Mouse (Mus musculus): ENCODE measurements around the gene Olfr320. TPM values are rescaled to one million over a fixed set of nuclear protein-coding genes. Genes with fewer than 3 reads are reported as not detected.
A peak's percentile ranks its signal among the peaks of the same experiment; 100 is the strongest.
"Not testable (repeated sequence)": the region's sequence is repeated elsewhere in the genome, so short reads cannot be mapped to it uniquely, and the experiment has no call there.

Olfr320 gene
- not detected in 2 replicates for polyA plus RNA-seq (2015; fragmentation: Nextera tagmentation; extraction: Ambion mirVana)

DNA sequence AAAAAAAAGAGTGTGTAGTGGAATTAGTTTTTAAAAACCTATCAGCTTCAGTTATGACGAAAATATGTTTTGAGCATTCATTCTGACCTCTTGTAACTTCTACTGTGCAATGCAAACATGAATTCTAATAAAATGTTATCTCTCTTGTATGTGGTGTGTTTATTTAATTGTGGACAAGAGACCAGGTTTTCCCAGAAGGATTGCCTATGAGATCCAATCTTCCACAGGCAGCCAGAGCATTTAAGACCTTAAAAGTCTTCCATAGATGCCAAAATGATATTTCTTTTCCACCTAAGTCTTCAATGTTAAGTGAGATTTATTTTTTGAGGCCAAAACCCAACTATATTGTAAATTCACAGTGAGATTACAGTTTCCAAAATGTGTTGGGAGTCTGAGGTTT is at the start of gene Olfr320:
TSS of gene Olfr320 (plus strand) at position 301 of the 400 bp plus-strand sequence.
- no peak for DNase-seq (ENCODE audit: low spot score)

DNA sequence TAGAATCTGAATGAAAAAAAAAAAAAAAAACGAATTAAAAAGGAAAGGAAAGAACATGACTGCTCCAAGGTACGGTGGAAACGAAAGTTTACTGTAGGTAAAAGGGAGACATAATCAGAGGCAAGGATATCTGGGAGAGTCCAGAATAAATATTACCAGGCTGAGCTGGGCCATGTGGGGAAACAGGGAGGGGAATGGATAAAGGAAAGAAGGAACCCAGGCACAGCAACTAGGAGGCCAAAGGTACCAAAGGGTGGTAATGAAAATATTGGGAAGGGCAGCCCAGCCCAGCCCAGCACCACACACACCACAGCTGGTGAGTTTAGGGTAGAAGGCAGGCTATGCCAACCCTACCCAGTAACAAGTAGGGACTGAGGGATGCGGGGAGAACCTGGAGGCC is 46.0 kb upstream of the Olfr320 start:
- DNase-seq (ENCODE audit: low spot score) = no peak

DNA sequence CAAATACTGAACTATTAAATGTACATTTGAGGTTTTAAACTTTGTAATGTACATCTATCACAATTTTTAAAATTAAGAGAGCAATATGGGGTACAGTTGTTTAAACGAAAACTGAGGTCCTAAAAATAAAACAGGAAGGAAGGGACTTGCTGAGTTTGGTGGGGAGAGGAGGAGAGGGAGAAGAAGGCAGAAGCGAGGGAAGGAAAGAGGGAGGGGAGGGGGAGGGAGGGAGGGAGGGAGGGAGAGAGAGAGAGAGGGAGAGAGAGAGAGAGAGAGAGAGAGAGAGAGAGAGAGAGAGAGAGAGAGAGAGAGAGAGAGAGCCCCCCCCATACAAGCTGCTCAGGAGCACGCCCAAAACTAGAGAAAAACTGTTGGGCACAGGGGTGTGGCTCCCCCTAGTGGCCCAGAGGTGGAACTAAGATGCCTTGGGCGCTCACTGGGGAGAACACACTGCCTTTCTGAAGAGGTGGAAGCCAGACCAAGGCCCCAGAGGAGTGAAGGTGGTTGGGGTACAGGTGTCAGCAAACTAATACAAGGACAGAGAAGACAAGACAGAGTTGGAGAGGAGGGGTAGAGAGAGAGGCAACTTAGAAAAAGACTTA is 44.4 kb upstream of the Olfr320 start:
- peak; percentile 66 for DNase-seq (ENCODE audit: low spot score)

DNA sequence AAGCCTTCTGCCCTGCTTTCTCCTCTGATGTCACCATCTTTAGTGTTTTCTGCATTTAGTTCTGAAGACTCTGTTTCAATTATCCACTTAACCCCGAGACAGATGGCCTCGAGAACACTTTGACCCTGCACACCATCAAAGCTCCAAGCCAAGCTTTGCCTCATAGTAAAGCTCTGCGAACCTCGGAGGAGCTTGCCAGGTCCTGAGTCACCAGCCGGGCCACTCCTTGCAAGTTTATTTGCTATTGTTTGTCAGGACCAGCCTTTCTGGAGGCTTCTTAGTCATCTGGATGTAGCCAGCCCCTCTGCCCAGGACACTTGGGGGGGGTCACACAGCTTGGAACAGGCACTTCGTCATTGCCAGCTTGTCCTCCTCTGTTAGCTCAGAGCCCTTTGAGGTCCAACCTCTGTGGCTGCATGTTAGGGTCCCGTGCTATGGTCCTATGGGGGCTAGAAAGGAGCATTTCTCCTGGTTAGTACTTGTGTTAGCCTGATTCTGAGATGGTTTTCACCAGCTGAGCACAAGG is 42.7 kb upstream of the Olfr320 start:
- DNase-seq (ENCODE audit: low spot score) = no peak

DNA sequence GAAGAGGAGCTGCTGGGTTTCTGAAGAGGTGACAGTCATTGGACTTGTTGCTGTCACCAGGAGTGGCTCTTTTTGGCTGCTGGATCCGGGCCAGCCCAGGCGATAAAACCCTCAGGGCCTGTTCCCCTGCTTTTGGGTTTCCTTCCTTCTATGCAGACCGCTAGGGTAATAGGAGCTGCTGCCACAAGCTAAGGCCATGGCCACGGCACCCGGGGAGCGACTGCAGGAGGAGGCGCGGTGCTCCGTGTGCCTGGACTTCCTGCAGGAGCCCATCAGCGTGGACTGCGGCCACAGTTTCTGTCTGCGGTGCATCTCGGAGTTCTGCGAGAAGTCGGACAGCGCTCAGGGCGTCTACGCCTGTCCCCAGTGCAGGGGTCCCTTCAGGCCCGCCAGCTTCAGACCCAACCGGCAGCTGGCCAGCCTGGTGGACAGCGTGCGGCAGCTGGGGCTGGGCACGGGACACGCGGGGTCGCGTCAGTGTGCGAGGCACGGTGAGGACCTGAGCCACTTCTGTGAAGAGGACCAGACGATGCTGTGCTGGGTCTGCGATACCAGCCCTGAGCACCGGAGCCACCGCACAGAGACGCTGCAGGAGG is 40.5 kb upstream of the Olfr320 start, which contains the start of gene Trim58:
TSS of gene Trim58 (plus strand) at position 194 of the 596 bp plus-strand sequence.
- DNase-seq (ENCODE audit: low spot score) = no peak

DNA sequence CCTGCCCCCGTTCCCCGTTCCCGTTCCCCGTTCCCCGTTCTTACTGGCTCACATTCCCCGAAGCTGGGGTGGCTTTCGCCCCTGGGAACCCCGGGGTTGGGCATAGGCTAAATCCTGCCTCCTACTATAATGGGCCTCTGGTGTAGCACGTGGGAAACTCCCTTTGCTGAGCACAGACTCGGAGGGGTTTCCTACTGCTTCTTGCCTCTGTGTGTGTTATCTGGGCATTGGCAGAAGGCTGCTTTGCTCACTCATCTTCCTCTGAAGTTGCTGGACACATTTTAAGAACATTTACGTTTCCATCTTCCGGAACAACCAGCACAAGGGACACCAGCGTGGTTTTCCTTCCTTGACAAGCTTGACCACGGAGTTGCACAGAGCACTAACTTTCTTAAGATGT is 39.8 kb upstream of the Olfr320 start:
- no peak for DNase-seq (ENCODE audit: low spot score)

DNA sequence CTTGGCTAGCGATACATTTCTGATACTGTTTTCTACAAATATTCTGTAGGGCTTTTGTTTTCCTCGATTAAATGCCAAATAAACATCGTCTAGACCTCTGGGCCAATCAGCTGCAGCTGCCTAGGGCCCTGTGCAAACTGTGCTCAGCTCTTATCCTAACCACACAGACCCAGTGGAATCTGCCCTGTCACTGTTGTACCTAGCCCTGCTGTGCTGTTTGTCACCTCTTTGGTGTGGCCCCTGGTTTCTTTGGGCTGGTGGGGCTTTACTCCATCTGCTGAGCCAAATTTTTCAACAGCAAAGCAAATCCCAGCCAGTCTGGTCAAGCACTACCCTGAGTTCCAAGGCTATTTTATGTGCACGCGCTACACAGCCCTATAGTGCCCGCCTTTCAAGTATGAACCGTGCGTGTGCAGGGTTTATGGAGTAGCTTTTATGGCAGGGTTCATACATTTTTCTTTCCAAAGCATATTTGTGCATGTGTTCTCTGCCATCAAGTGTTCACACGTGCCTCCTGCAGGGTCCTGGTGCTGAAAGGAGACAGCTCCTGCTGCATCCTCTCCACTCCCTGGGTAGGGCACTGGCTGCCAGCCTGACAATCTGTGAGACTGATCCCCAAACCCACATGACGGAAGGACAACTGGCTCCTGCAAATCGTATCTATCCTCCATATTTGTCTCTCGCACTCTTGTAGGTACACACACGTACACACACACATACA is 39.1 kb upstream of the Olfr320 start:
- no peak for DNase-seq (ENCODE audit: low spot score)

DNA sequence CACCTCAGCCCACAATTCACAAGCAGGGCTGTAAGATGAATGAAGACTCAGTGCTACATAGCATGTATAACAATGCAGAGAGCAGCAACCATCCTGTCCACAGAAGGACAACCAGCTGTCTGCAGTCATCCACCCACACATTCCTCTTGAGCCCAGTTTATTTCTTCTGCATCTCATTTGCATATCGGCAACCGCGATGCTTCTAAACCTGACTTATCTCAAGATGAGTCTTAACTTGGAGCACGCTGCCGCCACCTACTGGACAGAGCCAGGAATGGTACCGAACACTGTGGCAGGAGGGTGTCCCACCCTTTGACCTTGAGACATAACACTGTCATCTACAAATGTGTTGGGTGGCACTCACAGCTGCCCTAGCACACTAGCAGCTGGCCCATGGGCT is 37.5 kb upstream of the Olfr320 start:
- DNase-seq (ENCODE audit: low spot score) = peak; percentile 74

DNA sequence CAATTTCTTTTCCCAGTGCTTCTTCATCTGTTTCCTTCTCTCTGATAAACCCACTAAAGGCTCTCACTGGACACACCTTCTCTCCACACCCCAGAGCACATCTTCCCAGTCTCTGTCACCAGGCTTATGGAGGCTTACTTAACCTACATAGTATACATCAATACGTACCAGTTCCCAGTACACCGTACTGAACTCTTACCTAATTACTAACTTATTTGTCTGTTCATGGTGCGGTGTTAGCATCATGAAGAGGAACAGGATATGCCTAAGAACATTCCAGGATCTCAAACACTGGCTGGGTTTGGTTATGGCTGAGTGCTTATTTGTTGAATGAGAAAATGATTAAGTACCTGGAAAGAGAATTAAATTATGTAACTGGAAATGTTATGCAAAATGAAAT is 25.7 kb upstream of the Olfr320 start:
- no peak for DNase-seq (ENCODE audit: low spot score)

DNA sequence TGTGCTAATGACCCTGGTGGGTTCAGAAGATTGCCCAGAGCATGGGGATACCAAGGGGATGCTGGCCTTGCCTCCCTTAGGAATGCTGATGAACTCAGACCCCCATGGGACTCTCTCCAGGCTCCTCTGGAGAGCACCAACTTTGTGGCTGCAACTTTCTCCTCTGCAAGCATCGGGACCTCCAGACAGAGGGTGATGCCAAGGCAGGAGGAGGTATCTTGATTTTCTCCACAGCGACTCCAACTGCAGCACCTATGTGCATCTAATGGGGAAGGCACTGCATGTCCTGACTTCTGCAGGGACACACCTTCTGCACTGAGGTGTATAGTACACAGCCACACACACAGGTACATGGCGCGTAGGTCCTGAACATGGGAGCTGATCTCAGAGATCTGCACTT is 22.3 kb upstream of the Olfr320 start, which contains the start of gene Olfr322:
TSS of gene Olfr322 (plus strand) at position 187 of the 400 bp plus-strand sequence.
- DNase-seq (ENCODE audit: low spot score) = no peak

DNA sequence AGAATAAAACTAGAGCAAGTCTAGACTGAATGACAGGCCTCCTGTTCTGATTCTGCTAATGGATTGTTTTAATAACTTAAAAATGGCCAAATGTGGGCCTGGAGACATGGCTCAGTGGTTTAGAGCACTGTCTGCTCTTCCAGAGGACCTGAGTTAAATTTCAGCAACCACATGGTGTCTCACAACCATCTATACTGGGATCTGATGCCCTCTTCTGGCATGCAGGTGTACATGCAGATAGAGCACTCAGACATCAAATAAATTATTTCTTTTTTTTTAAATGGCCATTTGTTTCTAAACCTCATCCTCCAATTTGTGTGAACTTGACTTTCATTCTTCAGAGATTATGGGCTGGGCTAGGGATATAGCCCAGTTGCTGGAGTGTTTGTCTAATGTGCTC is 11.6 kb upstream of the Olfr320 start:
- DNase-seq (ENCODE audit: low spot score) = no peak

DNA sequence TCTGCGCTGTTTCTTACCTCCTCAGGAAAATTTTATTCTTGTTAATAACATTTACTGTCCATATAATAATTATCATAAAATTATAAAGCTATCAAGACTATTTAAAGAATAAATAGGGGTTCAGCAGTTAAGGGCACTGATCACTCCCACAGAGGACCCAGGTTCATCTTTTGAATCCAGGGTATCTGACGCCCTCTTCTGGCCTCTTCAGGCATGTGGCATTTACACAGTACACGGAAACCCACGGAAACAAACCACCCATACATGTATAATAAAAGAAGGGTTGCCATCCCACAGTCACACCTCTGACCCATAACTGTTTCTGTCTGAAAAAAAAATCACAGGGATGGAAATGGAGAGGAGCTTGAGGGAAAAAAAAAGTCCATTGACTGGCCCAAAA is 9.1 kb upstream of the Olfr320 start:
- DNase-seq (ENCODE audit: low spot score) = no peak

DNA sequence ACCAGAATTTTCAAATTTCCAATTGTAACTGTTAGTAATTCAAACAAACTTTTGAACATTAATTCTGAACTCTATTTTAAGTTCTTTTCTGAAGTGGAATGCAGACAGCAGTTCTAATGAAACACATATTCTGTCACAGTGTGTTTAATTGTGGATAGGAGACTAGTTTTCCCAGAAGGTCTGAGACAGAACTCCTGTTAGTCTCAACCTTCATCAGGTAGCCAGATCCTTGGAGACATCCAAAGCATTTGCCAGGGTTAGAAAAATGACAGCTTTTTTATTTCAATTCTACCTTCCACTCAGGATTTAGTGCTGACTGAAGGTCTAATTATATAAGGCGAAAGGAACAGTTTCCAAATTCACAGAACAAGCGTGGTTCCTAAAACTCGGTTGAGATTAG is 18.0 kb downstream of the Olfr320 start, which contains the start of gene Olfr319:
TSS of gene Olfr319 (plus strand) at position 301 of the 400 bp plus-strand sequence.
- no peak for DNase-seq (ENCODE audit: low spot score)

DNA sequence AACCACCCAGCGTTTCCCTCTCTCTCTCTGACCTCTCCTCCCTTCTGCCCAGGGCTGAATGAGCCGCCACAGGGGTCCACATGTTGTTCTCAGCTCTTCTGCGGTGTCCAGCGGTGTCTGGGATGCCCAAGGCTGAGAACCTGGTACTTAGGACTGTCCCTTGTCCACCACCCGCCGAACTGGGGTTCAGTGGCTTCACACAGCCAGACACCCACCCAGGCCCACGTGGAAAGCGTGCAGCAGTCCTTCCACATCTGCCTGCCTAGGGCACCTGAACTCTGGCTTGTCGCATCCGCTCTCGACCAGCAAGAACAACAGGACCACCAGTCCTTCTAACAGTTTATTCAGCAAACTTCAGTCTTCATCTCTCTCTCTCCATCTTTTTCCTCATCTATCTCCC is 28.2 kb downstream of the Olfr320 start:
- DNase-seq (ENCODE audit: low spot score) = no peak

DNA sequence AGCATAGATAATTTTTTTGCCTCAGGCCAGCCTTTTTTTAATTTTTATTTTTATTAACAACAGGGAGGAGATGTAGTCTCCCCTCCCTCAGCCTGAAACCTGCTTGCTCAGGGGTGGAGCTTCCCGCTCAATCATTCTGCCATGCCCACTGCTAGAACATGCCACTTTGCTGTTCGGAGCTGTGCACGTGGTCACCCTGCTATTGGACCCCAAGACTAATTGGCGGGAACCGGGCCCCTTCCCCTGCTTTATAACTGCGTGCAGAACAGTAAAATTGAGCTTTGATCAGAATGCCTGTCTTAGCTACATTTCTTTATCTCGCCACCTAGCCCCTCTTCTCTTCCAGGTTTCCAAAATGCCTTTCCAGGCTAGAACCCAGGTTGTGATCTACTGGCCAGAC is 36.8 kb downstream of the Olfr320 start:
- not testable (repeated sequence) for DNase-seq (ENCODE audit: low spot score)

DNA sequence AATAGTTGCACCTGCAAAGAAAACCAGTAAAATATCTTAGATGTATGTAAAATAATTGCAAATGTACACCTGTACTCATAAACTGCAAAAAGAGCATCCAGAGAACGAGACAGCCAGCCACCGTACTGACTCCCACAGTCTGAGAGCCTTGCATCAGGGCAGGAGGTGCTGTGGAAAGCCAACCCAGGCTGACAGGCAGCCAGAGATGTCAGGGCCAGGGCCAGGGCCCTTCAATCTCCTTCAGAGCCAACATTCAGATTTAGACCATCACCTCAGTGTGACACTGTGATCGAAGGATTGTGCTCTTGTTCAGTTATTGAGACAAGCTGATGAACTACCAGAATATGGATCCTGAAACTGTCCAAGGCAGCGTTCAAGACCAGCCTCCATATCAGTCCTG is 38.8 kb downstream of the Olfr320 start:
- no peak for DNase-seq (ENCODE audit: low spot score)

DNA sequence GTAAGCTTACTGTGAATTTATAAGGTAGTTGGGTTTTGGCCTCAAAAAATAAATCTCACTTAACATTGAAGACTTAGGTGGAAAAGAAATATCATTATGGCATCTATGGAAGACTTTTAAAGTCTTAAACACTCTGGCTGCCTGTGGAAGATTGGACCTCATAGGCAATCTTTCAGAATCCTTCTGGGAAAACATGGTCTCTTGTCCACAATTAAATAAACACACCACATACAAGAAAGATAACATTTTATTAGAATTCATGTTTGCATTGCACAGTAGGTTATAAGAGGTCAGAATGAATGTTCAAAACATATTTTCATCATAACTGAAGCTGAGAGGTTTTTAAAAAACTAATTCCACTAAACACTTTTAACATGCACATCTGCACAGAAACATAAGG is 43.0 kb downstream of the Olfr320 start, which contains the start of gene Olfr318:
TSS of gene Olfr318 (minus strand) at position 101 of the 400 bp plus-strand sequence.
- DNase-seq (ENCODE audit: low spot score) = no peak

DNA sequence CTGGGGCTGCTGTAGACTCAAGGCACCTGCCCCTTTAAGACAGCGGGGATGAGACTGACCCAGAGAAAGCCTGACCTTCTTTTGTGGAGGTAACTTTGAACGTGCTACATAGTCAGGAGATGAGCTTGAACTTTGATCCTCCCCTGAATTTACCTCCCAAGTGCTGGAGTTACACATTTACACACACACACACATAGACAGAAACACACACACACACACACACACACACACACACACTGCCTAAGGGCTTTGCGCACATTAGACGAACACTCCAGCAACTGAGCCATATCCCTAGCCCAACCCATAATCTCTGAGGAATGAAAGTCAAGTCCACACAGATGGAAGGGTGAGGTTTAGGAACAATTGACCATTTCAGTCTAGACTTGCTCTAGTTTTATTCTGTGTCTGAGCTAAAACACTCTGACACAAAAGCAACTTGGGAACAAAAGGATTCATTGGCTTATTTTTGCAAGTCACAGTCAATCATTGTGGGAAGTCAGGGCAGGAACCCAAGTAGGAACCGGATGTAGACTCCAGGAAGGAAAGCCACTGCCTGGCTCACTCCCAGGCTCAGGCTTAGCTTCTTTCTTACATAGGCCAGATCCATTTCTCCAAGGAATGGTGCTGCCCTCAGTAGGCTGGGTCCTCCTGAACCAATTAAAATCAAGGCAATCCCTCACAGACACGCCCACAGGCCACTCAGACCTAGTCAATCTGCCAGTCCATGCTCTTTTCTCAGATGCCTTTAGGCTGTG is 47.2 kb downstream of the Olfr320 start:
- DNase-seq (ENCODE audit: low spot score) = not testable (repeated sequence)

DNA sequence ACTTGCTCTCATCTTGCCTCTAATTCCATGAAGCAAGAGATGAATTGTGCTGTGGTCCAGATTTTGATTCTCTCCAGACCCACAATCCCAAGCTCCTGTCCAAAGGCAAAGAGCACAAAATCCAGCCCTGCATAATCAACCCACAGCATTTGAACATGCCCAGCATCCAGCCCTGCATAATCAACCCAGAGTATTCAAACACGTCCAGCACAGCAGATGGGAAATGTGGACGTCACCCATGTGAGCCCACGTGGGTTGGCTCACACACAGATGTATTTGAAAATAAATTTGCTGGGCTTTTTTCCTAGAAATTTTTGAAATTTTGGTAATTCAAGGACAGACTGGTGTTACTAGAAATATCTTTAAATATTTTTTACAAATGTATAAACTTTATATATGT is 52.5 kb downstream of the Olfr320 start:
- DNase-seq (ENCODE audit: low spot score) = no peak

Data from thymus, postnatal 0 days (tissue).